Mouse (Mus musculus) midbrain, embryonic 13.5 days (tissue): ENCODE measurements at regions not wholly inside any gene's neighbourhood (a gene's known extent, or its start where the extent isn't known, plus 50 kb on each side); places are given as distances from the start of the nearest gene placed in this dataset.

Source experiments
- ATAC-seq: fragments of 200-750 bp; cut with Nextera tagmentation; 2 replicates; pipeline ENCODE4 v1.8.0; 2017; ENCODE audit warnings: mild to moderate bottlenecking, moderate TSS enrichment, moderate library complexity
- H3K27ac ChIP-seq: fragments of 300-500 bp; sonication (generic); 2 replicates; pipeline ENCODE4 v1.5.1; 2015; ENCODE audit warnings: inconsistent platforms, mild to moderate bottlenecking, moderate library complexity
- H3K27me3 ChIP-seq: fragments of 300-500 bp; sonication (generic); 2 replicates; pipeline ENCODE4 v1.6.1; 2015; ENCODE audit warnings: mild to moderate bottlenecking, inconsistent platforms
- H3K36me3 ChIP-seq: fragments of 300-500 bp; sonication (generic); 2 replicates; pipeline ENCODE4 v1.6.1; 2015; ENCODE audit warnings: mild to moderate bottlenecking, inconsistent platforms
- H3K4me1 ChIP-seq: fragments of 300-500 bp; sonication (generic); replicated peaks from 2 replicates; pipeline ENCODE4 v1.6.1; 2015; ENCODE audit warnings: inconsistent platforms
- H3K4me2 ChIP-seq: fragments of 300-500 bp; sonication (generic); replicated peaks from 2 replicates; pipeline ENCODE4 v1.6.1; 2015; ENCODE audit warnings: moderate library complexity, mild to moderate bottlenecking, inconsistent platforms
- H3K4me3 ChIP-seq: fragments of 300-500 bp; sonication (generic); replicated peaks from 2 replicates; pipeline ENCODE4 v1.5.1; 2015; ENCODE audit warnings: mild to moderate bottlenecking, inconsistent platforms
- H3K9ac ChIP-seq: fragments of 300-500 bp; sonication (generic); replicated peaks from 2 replicates; pipeline ENCODE4 v1.6.1; 2015; ENCODE audit warnings: mild to moderate bottlenecking, inconsistent platforms
- H3K9me3 ChIP-seq: fragments of 300-500 bp; sonication (generic); 2 replicates; pipeline ENCODE4 v1.6.1; 2016; ENCODE audit warnings: mild to moderate bottlenecking, inconsistent platforms
- WGBS: fragments of 180-500 bp; shearing (Covaris S2); methylation state at CpG from one replicate; pipeline ENCODE4 v1.1.7; 2015; 5-methylcytosine and 5-hydroxymethylcytosine counted together

DNA sequence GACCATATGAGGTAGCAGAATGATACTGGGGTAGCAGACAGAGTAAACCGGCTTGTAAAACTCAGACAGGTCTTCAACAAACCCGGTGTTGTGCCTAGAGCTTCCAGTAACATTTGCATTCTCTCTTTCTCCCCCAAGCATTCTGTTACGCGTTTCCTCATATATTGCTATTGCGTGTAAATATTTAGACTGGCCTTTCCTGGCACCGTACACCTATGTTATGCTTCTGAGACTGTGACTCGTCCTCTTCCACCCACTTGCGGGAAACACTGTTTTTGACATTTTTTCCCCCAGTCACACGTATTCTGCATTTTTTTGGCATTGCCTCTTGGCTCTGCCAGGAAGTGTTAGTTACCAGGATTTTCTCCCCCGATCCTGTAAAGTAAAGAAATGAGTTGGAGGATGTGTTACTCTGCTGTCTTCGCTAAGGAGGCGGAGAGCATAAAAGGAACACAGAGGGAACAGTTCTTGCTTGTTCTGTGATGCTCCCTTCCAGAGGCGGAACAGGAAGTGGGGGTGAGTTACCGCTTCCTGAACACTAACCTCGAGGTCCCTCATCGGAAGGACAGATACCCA is 233.7 kb upstream of the Tank start:
- 92% methylated on average over 16 of the region's 16 CpGs for WGBS
- Histone ChIP-seq H3K4me2 (no peak overlapping the region), H3K27ac (no peak overlapping the region), H3K4me1 (no peaks in the 10 kb centered on the region), H3K27me3 (no peaks in the 10 kb centered on the region), H3K4me3 (no peak overlapping the region), H3K36me3 (no peaks in the 10 kb centered on the region), H3K9me3 (no peaks in the 10 kb centered on the region), H3K9ac (no peak overlapping the region)
- no peak for ATAC-seq

DNA sequence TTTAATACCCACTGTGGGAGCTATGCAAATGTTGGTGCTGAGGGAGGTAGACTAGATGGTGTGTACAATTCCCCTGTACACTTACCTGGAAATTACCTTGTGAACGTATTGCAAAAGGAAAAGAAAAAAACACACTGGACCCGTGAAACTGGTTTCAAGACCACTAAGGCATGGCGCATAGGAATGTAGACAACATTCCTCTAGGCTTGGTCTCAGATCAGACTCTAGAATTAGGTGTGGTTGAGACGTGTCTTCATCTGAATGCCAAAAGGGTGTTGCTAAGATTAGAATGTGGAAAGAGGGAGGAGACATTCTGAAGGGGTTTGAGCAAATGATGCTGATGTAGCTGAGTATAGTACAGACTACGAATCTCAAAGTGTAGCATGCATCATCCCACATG is 237.1 kb upstream of the Tank start:
- no peak overlapping the region for H3K4me2 ChIP-seq
- no peaks in the 10 kb centered on the region for H3K27me3 ChIP-seq
- H3K27ac ChIP-seq = no peak overlapping the region
- no peaks in the 10 kb centered on the region for H3K4me1 ChIP-seq
- H3K9ac ChIP-seq = no peak overlapping the region
- H3K9me3 ChIP-seq = no peaks in the 10 kb centered on the region
- ATAC-seq = no peak
- no peak overlapping the region for H3K4me3 ChIP-seq
- no peaks in the 10 kb centered on the region for H3K36me3 ChIP-seq
- WGBS = 90% methylated on average over 5 of the region's 5 CpGs

DNA sequence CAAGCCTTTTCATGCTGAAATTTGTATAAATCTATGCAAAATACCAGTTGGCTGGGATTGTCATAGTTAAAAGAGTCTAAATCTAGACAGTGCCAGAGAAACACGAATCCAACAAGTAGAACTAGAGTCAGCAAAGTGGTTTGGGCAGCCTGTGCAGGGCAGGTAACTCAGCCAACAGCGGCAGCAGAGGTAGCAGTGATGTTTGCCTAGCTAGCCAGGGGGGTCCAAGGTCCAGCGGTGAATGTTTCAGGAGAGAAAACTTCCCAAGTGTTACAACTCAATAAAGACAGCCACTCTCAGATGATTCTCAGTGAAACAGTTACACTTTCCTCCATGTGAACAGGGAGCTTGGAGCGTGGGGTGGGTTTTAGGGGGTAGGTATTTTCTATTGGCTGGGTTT is 259.2 kb upstream of the Tank start:
- Histone ChIP-seq H3K9me3 (no peaks in the 10 kb centered on the region), H3K4me2 (no peak overlapping the region), H3K27me3 (no peaks in the 10 kb centered on the region), H3K9ac (no peak overlapping the region), H3K4me3 (no peak overlapping the region), H3K36me3 (no peaks in the 10 kb centered on the region), H3K4me1 (no peaks in the 10 kb centered on the region), H3K27ac (no peak overlapping the region)
- ATAC-seq = no peak
- WGBS = 89% methylated on average over 4 of the region's 4 CpGs

DNA sequence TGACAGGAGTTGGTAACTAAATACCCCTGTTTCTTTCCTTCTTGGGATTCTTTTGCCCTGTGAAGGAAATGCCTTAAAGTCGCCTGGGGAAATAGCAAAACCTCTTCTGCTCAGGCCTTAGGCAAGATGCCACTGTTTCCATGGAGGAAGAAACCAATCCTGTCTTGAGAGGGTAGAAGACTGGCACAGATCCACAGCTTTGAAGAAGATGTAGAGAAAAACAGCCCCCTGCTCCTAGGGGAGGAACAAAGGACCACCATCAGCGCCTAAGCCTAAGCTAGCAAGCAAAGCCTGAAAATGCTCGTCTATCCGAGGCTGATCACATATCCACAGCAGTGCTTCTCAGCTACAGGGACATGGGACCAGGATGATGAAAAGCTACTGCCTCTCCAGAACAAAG is 268.0 kb upstream of the Tank start:
- Histone ChIP-seq H3K36me3 (no peaks in the 10 kb centered on the region), H3K4me3 (no peak overlapping the region), H3K27ac (no peak overlapping the region), H3K9me3 (no peaks in the 10 kb centered on the region), H3K4me1 (no peaks in the 10 kb centered on the region), H3K27me3 (no peaks in the 10 kb centered on the region), H3K4me2 (no peak overlapping the region), H3K9ac (no peak overlapping the region)
- 65% methylated on average over 4 of the region's 4 CpGs for WGBS
- no peak for ATAC-seq

DNA sequence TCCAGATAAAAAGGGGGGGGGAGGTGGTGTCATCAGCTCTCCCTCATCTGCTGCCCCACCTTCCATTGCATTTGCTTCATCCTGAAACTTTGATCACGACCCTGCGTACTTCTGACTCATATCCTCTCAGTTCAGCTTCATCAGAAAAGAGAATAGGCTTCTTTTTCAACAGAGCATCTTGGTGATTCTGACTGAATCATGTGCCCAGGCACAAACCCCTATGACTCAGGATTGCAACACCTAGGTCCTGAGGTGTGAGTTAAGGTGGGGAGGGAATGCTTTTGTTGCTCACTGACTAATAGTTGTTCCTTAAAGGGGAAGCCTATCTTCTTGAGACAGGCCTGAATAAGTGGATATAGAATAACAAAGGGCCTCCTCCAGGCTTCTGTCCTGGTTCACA is 269.2 kb upstream of the Tank start:
- H3K9me3 ChIP-seq = no peaks in the 10 kb centered on the region
- WGBS = 82% methylated on average over 2 of the region's 2 CpGs
- no peak overlapping the region for H3K27ac ChIP-seq
- H3K27me3 ChIP-seq = no peaks in the 10 kb centered on the region
- H3K4me1 ChIP-seq = no peaks in the 10 kb centered on the region
- H3K9ac ChIP-seq = no peak overlapping the region
- no peak overlapping the region for H3K4me2 ChIP-seq
- no peaks in the 10 kb centered on the region for H3K36me3 ChIP-seq
- H3K4me3 ChIP-seq = no peak overlapping the region
- no peak for ATAC-seq

DNA sequence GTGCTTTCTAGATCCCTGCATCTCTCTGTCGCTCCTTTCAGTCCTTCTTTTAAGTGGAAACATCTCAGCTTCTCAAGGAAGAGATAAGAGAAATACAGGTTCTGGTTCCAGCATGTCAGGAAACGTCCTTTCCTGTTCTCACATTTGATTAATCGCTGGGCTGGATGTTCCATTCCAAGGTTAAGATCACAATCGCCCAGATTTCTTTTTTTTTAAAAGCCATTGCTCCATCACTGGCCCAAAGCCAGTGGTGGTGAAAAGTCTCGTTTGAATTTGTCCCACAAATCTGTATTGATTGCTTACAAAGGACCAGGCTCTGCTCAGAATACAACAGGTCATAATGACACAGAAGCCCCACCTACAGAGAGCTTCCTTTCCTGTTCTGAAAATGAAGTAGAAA is 281.2 kb upstream of the Tank start:
- Histone ChIP-seq H3K4me2 (no peak overlapping the region), H3K27me3 (no peaks in the 10 kb centered on the region), H3K27ac (no peak overlapping the region), H3K36me3 (no peaks in the 10 kb centered on the region), H3K4me3 (no peak overlapping the region), H3K4me1 (no peaks in the 10 kb centered on the region), H3K9me3 (no peaks in the 10 kb centered on the region), H3K9ac (no peak overlapping the region)
- no peak for ATAC-seq
- WGBS = 82% methylated on average over 5 of the region's 5 CpGs

DNA sequence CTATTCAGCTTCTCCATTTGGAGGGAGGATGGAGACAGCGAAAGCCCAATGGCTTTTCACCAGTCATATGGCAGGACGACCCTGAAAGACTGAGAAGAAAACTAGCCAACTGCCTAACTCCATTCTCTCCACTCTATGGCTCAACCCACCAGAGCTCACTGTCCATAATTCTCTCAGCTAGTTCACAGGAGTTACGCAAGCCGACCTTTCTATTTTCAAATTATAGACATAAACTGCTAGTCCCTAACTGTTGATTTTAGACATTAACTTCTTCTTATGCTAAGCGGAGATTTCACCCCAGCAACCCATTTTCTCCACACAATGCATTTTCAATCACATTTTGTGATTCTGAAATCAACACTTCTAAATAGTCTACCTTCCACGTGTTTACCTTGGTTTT is 281.8 kb upstream of the Tank start:
- H3K27ac ChIP-seq = no peak overlapping the region
- 83% methylated on average over 6 of the region's 6 CpGs for WGBS
- no peak for ATAC-seq

DNA sequence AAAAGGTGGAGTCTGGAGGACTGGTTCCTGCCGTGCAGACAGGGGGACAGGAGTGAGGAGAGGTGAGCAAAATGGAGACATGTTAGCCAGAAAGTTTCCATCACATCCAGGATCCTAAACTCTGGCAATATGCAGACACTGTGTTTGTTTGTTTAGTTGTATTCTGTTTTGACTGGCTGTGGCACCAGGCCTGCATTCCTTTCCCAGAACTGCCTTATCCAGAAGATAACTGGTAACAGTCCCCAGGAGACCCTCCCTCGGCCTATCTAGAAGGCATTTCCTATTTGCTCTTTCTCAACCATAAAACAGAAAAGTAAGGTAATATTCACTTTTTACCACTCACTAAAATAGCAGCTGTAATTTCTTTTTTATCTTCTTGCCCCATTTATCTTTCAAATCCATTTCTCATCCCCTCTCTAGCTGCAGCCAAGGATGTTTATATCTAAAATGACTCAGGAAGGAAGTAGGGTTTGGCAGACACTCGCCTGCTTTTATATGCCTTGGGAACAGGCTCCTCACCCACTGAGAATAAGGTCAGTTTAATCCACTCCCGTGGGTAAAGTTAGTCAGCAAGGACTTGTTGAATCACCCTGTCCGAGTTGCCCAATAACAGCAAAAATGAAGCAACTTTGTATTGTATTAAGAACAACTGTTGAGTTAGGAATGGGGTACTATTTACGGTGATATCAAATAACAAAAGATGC is 283.0 kb upstream of the Tank start:
- H3K4me2 ChIP-seq = no peak overlapping the region
- ATAC-seq = no peak
- no peaks in the 10 kb centered on the region for H3K9me3 ChIP-seq
- WGBS = 74% methylated on average over 6 of the region's 6 CpGs
- no peak overlapping the region for H3K4me3 ChIP-seq
- H3K9ac ChIP-seq = no peak overlapping the region
- H3K27me3 ChIP-seq = no peaks in the 10 kb centered on the region
- no peaks in the 10 kb centered on the region for H3K36me3 ChIP-seq
- H3K4me1 ChIP-seq = no peaks in the 10 kb centered on the region
- no peak overlapping the region for H3K27ac ChIP-seq

More for the DNA sequence above, 281.8 kb upstream of the Tank start:
- Histone ChIP-seq H3K4me3 (no peak overlapping the region), H3K9ac (no peak overlapping the region), H3K27me3 (no peaks in the 10 kb centered on the region), H3K4me2 (no peak overlapping the region), H3K36me3 (no peaks in the 10 kb centered on the region), H3K4me1 (no peaks in the 10 kb centered on the region), H3K9me3 (no peaks in the 10 kb centered on the region)

DNA sequence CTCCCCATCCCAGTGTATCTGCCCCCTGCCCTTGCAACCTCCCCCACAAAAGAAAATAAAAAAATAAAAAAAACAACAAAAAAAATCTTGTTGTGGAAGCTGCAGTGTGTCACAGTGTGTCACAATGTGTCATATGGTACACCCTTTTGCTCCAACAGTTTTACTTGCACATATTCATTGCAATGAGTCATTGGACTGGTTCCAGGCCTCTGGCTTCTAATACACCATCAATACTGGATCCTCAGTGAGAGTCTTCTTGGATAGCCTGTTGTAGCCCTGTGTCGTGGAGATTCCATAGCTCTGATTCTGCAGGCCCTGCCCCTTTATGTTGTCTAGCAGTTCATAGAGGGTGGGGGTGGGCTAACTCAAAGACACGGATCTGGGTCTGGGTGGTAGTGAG is 290.1 kb upstream of the Tank start:
- 89% methylated on average over 2 of the region's 2 CpGs for WGBS
- ATAC-seq = no peak
- Histone ChIP-seq H3K4me1 (no peaks in the 10 kb centered on the region), H3K27me3 (no peaks in the 10 kb centered on the region), H3K36me3 (no peaks in the 10 kb centered on the region), H3K9me3 (no peaks in the 10 kb centered on the region), H3K4me3 (no peak overlapping the region), H3K27ac (no peak overlapping the region), H3K4me2 (no peak overlapping the region), H3K9ac (no peak overlapping the region)

DNA sequence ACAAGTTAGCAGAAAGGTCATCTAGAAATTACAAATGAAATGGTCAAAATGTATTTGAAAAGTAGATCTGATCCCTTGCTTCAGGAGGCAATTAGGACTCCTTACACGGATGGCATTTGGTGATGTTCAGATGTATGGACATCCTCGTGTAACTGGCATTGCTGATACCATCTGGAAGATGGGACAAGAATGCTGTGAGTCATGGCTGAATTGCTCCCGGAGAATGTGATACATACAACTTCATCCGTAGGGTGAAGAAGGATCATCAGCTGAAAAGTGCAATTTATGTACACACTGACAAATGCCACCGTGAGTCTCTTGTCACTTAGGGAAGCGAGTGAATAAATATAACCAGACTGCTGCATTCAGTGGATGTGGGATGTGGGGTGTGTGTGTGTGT is 293.7 kb upstream of the Tank start:
- no peak overlapping the region for H3K4me2 ChIP-seq
- no peaks in the 10 kb centered on the region for H3K9me3 ChIP-seq
- 87% methylated on average over 6 of the region's 6 CpGs for WGBS
- no peaks in the 10 kb centered on the region for H3K27me3 ChIP-seq
- ATAC-seq = no peak
- H3K4me3 ChIP-seq = no peak overlapping the region
- no peak overlapping the region for H3K9ac ChIP-seq
- no peaks in the 10 kb centered on the region for H3K36me3 ChIP-seq
- H3K4me1 ChIP-seq = no peaks in the 10 kb centered on the region
- no peak overlapping the region for H3K27ac ChIP-seq

DNA sequence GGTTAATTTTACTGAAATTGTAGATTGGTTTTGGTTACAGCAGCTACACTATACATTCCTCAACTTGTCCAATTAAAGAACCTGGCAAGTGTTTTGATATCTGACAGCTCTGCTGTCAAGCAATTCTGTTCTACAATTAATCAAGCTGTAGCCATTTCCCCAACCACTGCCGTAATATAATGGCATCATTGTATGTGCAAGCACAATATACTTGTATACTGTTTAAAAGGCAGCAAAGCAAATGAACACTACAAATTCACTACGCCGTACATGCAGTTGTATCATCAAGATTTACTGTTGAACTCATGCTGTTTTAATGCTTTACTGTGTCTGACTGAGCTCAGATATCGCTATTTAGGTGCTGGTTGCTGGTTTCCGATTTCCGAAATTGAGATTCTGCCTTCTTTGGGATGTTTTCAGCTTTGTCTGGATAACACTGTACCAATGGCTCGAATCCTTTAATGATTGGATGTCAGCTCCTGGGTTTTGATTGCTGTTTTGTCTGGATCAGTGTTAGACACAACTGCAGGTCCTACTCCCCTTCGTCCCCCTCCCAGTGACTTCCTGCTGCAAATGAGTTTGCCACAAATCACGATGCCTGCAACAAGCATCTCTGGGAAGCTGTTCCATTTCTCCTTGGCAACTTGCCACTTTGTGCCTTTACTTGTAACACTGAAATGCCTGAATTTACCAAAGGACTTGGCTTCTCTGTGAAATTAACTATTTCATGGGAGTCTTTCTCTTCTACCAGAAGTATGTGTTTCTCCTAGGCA is 294.4 kb upstream of the Tank start:
- no peak overlapping the region for H3K4me3 ChIP-seq
- no peaks in the 10 kb centered on the region for H3K4me1 ChIP-seq
- H3K9ac ChIP-seq = no peak overlapping the region
- no peak overlapping the region for H3K4me2 ChIP-seq
- no peak for ATAC-seq
- no peaks in the 10 kb centered on the region for H3K9me3 ChIP-seq
- no peaks in the 10 kb centered on the region for H3K27me3 ChIP-seq
- 84% methylated on average over 9 of the region's 9 CpGs for WGBS
- no peak overlapping the region for H3K27ac ChIP-seq
- no peaks in the 10 kb centered on the region for H3K36me3 ChIP-seq

DNA sequence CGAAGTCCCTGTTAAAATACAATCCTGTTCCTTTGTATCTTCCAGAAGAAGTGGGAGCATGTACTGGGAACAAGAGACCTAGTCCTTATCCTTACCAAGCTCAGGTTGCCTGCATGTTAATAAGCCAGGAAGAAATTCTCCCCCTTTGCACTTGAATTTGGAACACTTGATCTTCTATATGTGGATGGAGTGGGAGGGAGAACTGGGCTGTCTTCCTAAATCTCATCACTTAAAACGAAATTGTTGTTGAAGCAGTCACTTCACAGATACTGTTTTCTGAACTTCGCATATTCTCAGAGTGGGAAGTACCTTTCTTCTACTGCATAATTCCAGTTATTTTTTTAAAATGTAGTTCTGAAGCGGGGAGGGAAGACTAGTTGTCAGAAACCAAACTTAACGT is 305.7 kb upstream of the Tank start:
- Histone ChIP-seq H3K27me3 (no peaks in the 10 kb centered on the region), H3K27ac (no peak overlapping the region), H3K36me3 (no peaks in the 10 kb centered on the region), H3K4me2 (no peak overlapping the region), H3K9ac (no peak overlapping the region), H3K4me3 (no peak overlapping the region), H3K9me3 (no peaks in the 10 kb centered on the region), H3K4me1 (no peaks in the 10 kb centered on the region)
- 89% methylated on average over 5 of the region's 5 CpGs for WGBS
- no peak for ATAC-seq
